Mouse (Mus musculus) E14TG2a.4 (cell line): ENCODE measurements around the gene Stat5a.

Source experiments
- H3K27me3 ChIP-seq: 2 replicates; pipeline ENCODE4 v1.6.1; 2014; ENCODE audit warnings: low read length, control low read depth; ENCODE audit not compliant: insufficient read depth
- H3K36me3 ChIP-seq: 2 replicates; pipeline ENCODE4 v1.6.1; 2014; ENCODE audit warnings: low read length, control low read depth; ENCODE audit not compliant: insufficient read depth
- H3K4me1 ChIP-seq: replicated peaks from 2 replicates; pipeline ENCODE4 v1.6.1; 2014; ENCODE audit warnings: low read depth, low read length, control low read depth
- H3K4me3 ChIP-seq: replicated peaks from 2 replicates; pipeline ENCODE4 v1.5.1; 2014; ENCODE audit warnings: mild to moderate bottlenecking, low read length
- H3K9me3 ChIP-seq: 2 replicates; pipeline ENCODE4 v1.6.1; 2014; ENCODE audit warnings: low read length, control low read depth
- CTCF ChIP-seq: conservative IDR thresholded peaks from 2 replicates; pipeline ENCODE4 v1.5.1; 2014; ENCODE audit warnings: low read length
- NANOG ChIP-seq: IDR thresholded peaks from 2 replicates; pipeline ENCODE4 v1.6.1; 2014; ENCODE audit warnings: borderline replicate concordance, low read length, mixed read lengths
- POU5F1 ChIP-seq: IDR thresholded peaks from 2 replicates; pipeline ENCODE4 v1.6.1; 2014; ENCODE audit warnings: low read length, borderline replicate concordance

Stat5a gene

GRCm38 (mm10) chr11:100850038-100850777 lies 8.9 kb upstream of the Stat5a start, which contains the start of gene Stat5b:
Gene Stat5b, minus strand, starts transcription at chr11:100850724.
- Histone ChIP-seq H3K4me3 (peak within 1 kb of the TSS; percentile 85), H3K9me3 (no peaks in the 10 kb centered on the region), H3K36me3 (no peaks in the 10 kb centered on the region), H3K27me3 (peaks cover 72% of the 10 kb centered on the region), H3K4me1 (peaks cover 24% of the 10 kb centered on the region)
- TF ChIP-seq CTCF, result no peak
- TF ChIP-seq POU5F1, result no peak
- no peak for TF ChIP-seq NANOG

DNA sequence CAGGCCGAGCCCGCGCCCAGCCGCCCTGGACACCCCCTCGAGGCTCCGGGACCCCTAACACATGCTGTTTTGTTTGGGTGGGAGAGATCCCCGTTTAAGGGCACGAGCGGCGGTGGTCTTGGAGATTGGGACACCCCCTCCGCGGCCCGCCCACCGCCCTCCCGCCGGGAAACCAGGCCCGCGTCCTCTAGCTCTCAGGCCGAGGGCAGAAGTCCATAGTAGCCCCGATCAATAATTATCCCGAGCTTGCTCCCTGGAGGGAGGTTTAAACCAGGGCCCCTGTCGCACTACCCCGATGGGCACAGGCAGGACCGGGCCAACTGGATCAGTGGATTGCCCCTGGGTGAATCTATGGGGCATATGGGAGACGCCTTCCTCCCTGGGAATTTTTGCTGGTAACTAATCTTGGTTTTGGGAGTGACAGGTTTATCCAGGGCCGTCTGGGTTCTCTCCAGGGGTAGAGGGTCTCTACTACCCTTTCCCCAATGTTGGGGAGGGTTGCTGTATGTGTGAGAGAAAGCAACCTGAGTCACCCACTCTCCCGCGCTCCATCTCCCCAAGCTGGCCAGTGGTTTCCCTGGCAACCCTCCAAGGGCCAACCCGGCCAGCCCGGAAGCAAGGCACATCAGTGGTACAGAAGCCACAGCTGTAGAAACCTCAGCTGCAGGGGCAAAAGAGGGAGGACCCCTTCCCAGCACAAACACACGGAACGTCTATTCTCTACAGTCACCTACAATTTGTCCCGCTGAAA lies 8.2 kb upstream of the Stat5a start:
- H3K4me1 ChIP-seq, result peaks cover 32% of the 10 kb centered on the region
- TF ChIP-seq NANOG (no peak), POU5F1 (no peak), CTCF (no peak)
- no peaks in the 10 kb centered on the region for H3K9me3 ChIP-seq
- H3K27me3 ChIP-seq, result peaks cover 76% of the 10 kb centered on the region
- H3K4me3 ChIP-seq, result peak overlapping the region; percentile 85
- no peaks in the 10 kb centered on the region for H3K36me3 ChIP-seq

GRCm38 (mm10) chr11:100852088-100852487 lies 7.1 kb upstream of the Stat5a start:
- Histone ChIP-seq H3K4me3 (no peak overlapping the region), H3K36me3 (no peaks in the 10 kb centered on the region), H3K9me3 (no peaks in the 10 kb centered on the region), H3K27me3 (peaks cover 84% of the 10 kb centered on the region), H3K4me1 (peaks cover 32% of the 10 kb centered on the region)
- TF ChIP-seq CTCF (no peak), NANOG (no peak), POU5F1 (no peak)

DNA sequence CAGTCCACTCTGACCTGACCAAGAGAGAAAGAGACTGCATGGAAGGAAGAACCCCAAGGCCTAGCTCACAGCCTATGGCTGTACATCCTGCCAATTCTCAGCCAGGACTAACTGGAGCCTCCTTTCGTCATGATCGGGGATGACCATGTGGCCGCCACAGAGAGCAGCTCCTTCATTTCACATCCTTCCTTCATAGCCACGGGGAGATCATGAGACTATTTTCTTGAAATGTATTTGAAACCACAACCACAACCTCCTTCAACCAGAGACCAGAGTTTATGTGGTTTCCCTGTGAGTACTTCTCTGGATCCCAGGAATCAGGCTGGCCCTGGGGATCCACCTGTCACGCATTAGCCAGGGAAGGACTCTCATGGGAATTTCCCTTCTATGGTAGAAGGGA lies 6.1 kb upstream of the Stat5a start:
- TF ChIP-seq NANOG, result no peak
- no peak for TF ChIP-seq CTCF
- no peak for TF ChIP-seq POU5F1
- no peaks in the 10 kb centered on the region for H3K9me3 ChIP-seq
- no peak overlapping the region for H3K4me3 ChIP-seq
- no peaks in the 10 kb centered on the region for H3K36me3 ChIP-seq
- H3K27me3 ChIP-seq, result peaks cover 83% of the 10 kb centered on the region
- H3K4me1 ChIP-seq, result peaks cover 32% of the 10 kb centered on the region

GRCm38 (mm10) chr11:100854268-100854667 lies 4.9 kb upstream of the Stat5a start:
- Histone ChIP-seq H3K27me3 (peaks cover 81% of the 10 kb centered on the region), H3K4me1 (peaks cover 42% of the 10 kb centered on the region), H3K4me3 (no peak overlapping the region), H3K9me3 (no peaks in the 10 kb centered on the region), H3K36me3 (no peaks in the 10 kb centered on the region)
- no peak for TF ChIP-seq CTCF

GRCm38 (mm10) chr11:100855178-100855577 lies 4.0 kb upstream of the Stat5a start:
- Histone ChIP-seq H3K4me3 (no peak overlapping the region), H3K27me3 (peaks cover 77% of the 10 kb centered on the region), H3K36me3 (no peaks in the 10 kb centered on the region), H3K9me3 (no peaks in the 10 kb centered on the region), H3K4me1 (peaks cover 44% of the 10 kb centered on the region)
- TF ChIP-seq POU5F1 (no peak), CTCF (no peak), NANOG (no peak)

- H3K9me3 ChIP-seq, result no peaks in the 10 kb centered on the region
- TF ChIP-seq NANOG, result no peak
- TF ChIP-seq CTCF, result no peak
- no peak for TF ChIP-seq POU5F1
- H3K4me1 ChIP-seq, result peaks cover 55% of the 10 kb centered on the region
- H3K27me3 ChIP-seq, result peaks cover 82% of the 10 kb centered on the region
- no peak overlapping the region for H3K4me3 ChIP-seq
- no peaks in the 10 kb centered on the region for H3K36me3 ChIP-seq
Observed at GRCm38 (mm10) chr11:100857960-100858359, 1.2 kb upstream of the Stat5a start.

GRCm38 (mm10) chr11:100859579-100860075 lies 476 bp downstream of the Stat5a start:
- no peaks in the 10 kb centered on the region for H3K9me3 ChIP-seq
- peaks cover 48% of the 10 kb centered on the region for H3K4me1 ChIP-seq
- H3K36me3 ChIP-seq, result no peaks in the 10 kb centered on the region
- H3K4me3 ChIP-seq, result peak overlapping the region; percentile 29; the same call in 1 of the 2 replicates
- peaks cover 80% of the 10 kb centered on the region for H3K27me3 ChIP-seq
- TF ChIP-seq POU5F1 (no peak), NANOG (no peak), CTCF (no peak)
